Mouse (Mus musculus) mature B cell (primary cell): ENCODE data around the gene Get4.

Experiments
- in situ Hi-C: fragments of 300-500 bp; cut with MboI; formaldehyde crosslinking; loops from 2 replicates; pipeline ENCODE4 v1.14.3; 2019

The Get4 gene

GRCm38 (mm10) chr5:139241022-139241761 is 10.9 kb upstream of the Get4 start:
- in situ Hi-C loops, result no loop called here

GRCm38 (mm10) chr5:139243384-139243783 is 8.7 kb upstream of the Get4 start:
- in situ Hi-C loops, result no loop called here

GRCm38 (mm10) chr5:139247767-139248166 is 4.4 kb upstream of the Get4 start:
- in situ Hi-C loops, result no loop called here

GRCm38 (mm10) chr5:139248846-139249245 is 3.3 kb upstream of the Get4 start:
- in situ Hi-C loops, result no loop called here

GRCm38 (mm10) chr5:139251279-139251678 is 845 bp upstream of the Get4 start:
- in situ Hi-C loops, result no loop called here

GRCm38 (mm10) chr5:139251736-139252080 is 416 bp upstream of the Get4 start:
- in situ Hi-C loops, result no loop called here

- in situ Hi-C loops, result no loop called here
These were observed 754 bp downstream of the Get4 start for GRCm38 (mm10) chr5:139252910-139253245.

- in situ Hi-C loops, result no loop called here
These were observed 1.2 kb downstream of the Get4 start for GRCm38 (mm10) chr5:139253301-139253741.

GRCm38 (mm10) chr5:139254938-139255337 is 2.8 kb downstream of the Get4 start:
- in situ Hi-C loops, result no loop called here

- in situ Hi-C loops, result no loop called here
These were observed 3.7 kb downstream of the Get4 start for GRCm38 (mm10) chr5:139255777-139256176.

GRCm38 (mm10) chr5:139256211-139256765 is 4.2 kb downstream of the Get4 start:
- in situ Hi-C loops, result no loop called here

GRCm38 (mm10) chr5:139257265-139257664 is 5.1 kb downstream of the Get4 start:
- in situ Hi-C loops, result no loop called here

- in situ Hi-C loops, result no loop called here
These were observed 5.7 kb downstream of the Get4 start for GRCm38 (mm10) chr5:139257818-139258217.

- in situ Hi-C loops, result no loop called here
These were observed 6.4 kb downstream of the Get4 start for GRCm38 (mm10) chr5:139258371-139259035.

GRCm38 (mm10) chr5:139259853-139260252 is 7.7 kb downstream of the Get4 start:
- in situ Hi-C loops, result no loop called here

- in situ Hi-C loops, result no loop called here
These were observed 9.3 kb downstream of the Get4 start for GRCm38 (mm10) chr5:139261403-139261802.

GRCm38 (mm10) chr5:139267661-139268060 is 15.5 kb downstream of the Get4 start:
- in situ Hi-C loops, result no loop called here

GRCm38 (mm10) chr5:139270806-139271521 is 18.8 kb downstream of the Get4 start:
- in situ Hi-C loops, result no loop called here

- in situ Hi-C loops, result no loop called here
These were observed 19.9 kb downstream of the Get4 start for GRCm38 (mm10) chr5:139271994-139272554.

- in situ Hi-C loops, result no loop called here
These were observed 25.2 kb downstream of the Get4 start for GRCm38 (mm10) chr5:139277287-139277686.

- in situ Hi-C loops, result loop anchor here (5.0 kb wide), 1 partner anchor 41 kb away; no protein-coding TSS in a partner anchor
These were observed 29.4 kb downstream of the Get4 start for GRCm38 (mm10) chr5:139281373-139282112.
